Mouse (Mus musculus) stomach, postnatal 0 days (tissue): Measurements from ENCODE around the gene Bcas3.
A peak's percentile ranks its signal among the peaks of the same experiment; 100 is the strongest.

Experiments
- CTCF ChIP-seq: IDR thresholded peaks from 2 replicates; pipeline ENCODE4 v1.5.1; 2016; ENCODE audit warnings: antibody characterized with exemption, low read depth, mild to moderate bottlenecking, moderate library complexity
- EP300 ChIP-seq: optimal IDR thresholded peaks from 2 replicates; pipeline ENCODE3; 2016; ENCODE audit warnings: antibody characterized with exemption

DNA sequence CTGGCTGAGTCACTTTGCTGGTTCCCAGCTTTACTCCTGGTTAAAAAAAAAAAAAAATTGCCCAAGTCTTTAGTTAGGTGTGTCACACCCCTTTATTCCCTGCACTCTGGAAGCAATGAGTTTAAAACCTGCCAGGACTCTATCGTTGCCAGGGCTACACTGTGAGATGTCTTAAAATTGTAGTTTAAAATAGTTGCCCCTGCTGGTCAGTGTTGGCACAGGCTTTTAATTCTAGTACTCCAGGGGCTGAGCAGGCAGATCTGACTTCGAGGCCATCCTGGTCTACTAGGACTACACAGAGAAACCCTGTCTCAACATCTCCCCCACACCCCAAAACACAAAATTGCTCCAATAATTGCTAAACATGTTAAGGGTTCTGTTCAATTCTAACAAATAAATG lies 44.2 kb upstream of the Bcas3 start:
- peak; percentile 32; the same call in 1 of the 2 replicates for TF ChIP-seq CTCF
- TF ChIP-seq EP300 = no peak
